Mouse (Mus musculus): Measurements from ENCODE around the gene Shroom1. TPM values are rescaled to one million over a fixed set of nuclear protein-coding genes. Genes with fewer than 3 reads are reported as not detected.

Shroom1 gene
- polyA plus RNA-seq, 1 experiment = 12.9 TPM

GRCm38 (mm10) chr11:53479171-53479782, 22.3 kb downstream of the Shroom1 start:
- DNase-seq (ENCODE audit: low spot score) = no peak

DNA sequence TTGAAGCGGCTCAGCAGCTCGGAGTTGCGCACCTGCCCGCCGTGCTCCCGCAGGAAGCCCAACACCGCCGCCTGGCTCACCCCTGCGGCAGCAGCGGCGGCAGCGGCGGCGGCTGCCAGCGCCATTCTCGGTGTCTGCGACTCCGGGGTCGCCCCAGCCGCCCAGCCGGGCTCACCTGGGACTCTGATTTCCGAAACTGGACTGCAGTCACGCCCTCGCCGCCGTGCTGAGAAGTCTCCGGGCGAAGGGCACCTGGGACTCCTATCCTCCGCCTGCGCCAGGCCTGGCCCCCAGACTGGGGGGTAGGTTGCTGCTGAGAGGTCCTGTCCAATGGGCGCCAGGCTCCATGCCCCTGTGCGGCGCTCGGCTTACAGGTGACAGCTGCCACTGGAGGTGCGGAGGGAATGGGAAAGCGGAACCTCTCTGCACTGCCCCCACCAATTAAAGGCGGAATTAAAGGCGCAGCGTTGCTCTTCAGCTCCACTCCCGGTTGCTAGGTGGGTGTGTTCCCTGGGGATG, 22.8 kb downstream of the Shroom1 start, which contains the start of the genes Gm9945 and Sowaha:
Gm9945 (plus strand) TSS at position 384 of the 519 bp plus-strand sequence.
Sowaha (minus strand) TSS at position 492 of the 519 bp plus-strand sequence.
- peak; percentile 50 for DNase-seq (ENCODE audit: low spot score)

GRCm38 (mm10) chr11:53481088-53481730, 24.2 kb downstream of the Shroom1 start:
- DNase-seq (ENCODE audit: low spot score) = no peak

GRCm38 (mm10) chr11:53483159-53483891, 26.3 kb downstream of the Shroom1 start:
- DNase-seq (ENCODE audit: low spot score) = no peak

GRCm38 (mm10) chr11:53485719-53486118, 28.7 kb downstream of the Shroom1 start:
- DNase-seq (ENCODE audit: low spot score) = no peak

DNA sequence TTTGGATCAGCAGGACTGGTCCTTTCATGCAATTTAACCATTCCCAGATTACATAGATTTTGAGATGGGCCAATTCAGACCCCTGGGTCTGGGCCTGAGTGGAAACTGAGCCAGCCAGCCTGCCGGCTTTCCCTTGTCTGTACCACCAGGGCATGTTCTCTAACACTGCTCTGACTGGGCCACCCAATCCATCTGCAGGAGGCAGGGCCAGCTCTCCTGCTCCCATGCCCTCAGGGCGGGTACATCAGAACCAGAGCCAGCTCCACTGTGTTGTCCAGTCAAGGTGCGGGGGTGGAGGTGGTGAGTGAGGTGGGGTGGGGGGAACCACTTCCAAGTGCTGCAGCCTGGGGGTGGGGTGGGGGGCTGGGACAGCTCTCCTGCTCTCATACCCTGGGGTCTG, 29.3 kb downstream of the Shroom1 start:
- DNase-seq (ENCODE audit: low spot score) = no peak

GRCm38 (mm10) chr11:53486822-53487594, 30.0 kb downstream of the Shroom1 start:
- DNase-seq (ENCODE audit: low spot score) = peak; percentile 47

DNA sequence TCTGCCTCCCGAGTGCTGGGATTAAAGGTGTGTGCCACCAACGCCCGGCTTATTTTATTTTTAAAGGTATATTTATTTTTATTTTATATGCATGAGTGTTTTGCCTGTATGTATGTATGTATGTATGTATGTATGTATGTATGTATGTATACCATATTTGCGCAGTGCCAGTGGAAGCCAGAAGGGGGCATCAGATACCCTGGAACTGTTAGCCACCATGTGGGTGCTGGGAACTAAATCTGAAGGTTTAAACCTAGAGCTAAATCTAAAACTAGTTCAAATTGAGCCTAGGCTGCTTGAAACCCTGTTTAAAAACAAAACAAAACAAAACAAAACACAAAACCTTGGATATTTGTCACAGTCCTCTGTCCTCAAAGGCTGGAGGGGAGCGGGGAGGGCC, 32.0 kb downstream of the Shroom1 start:
- no peak for DNase-seq (ENCODE audit: low spot score)

GRCm38 (mm10) chr11:53489421-53489820, 32.4 kb downstream of the Shroom1 start:
- no peak for DNase-seq (ENCODE audit: low spot score)

GRCm38 (mm10) chr11:53491954-53492401, 35.0 kb downstream of the Shroom1 start:
- no peak for DNase-seq (ENCODE audit: low spot score)

- no peak for DNase-seq (ENCODE audit: low spot score)
Observed at GRCm38 (mm10) chr11:53493243-53493955, 36.4 kb downstream of the Shroom1 start.

- DNase-seq (ENCODE audit: low spot score) = no peak
Observed at GRCm38 (mm10) chr11:53495417-53495816, 38.4 kb downstream of the Shroom1 start.

DNA sequence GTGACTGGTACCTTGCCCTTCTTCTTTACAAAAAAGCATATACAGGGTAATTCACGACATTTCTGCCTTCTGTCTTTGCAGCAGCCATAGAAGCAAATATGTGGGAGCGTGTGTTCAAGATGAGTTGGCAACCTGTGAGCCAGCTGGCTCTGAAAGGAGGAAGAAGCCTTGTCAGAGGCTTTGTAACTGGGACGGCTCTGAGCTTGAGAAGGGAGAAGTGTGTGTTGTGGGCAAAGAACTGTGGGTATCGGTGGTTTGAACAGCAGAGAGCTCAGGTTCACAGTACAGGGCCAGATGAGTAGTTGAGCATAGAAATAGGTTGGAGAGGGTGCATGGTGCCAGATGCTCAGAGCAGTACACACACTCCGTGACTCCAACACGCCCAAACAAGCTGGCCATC, 39.9 kb downstream of the Shroom1 start:
- DNase-seq (ENCODE audit: low spot score) = no peak

DNA sequence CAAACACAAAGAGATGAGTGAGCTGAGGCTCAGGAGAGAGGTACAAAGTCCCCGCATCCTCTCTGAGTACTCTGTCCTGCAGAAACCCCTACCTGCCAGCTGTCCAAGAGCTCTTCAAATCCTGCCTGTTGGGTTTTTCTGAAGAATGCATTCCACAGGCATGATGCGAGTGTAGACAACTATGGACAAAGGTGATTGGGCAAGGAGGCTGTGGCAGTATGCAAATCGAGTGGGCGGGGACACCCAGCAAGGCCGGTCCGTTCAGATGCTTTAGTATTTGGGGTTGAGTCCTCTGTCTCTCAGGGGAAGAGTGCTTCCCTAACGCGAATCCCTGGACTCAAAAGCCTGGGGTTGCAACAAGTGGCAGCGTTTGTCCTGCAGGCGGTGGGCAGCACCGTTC, 43.6 kb downstream of the Shroom1 start:
- DNase-seq (ENCODE audit: low spot score) = no peak

DNA sequence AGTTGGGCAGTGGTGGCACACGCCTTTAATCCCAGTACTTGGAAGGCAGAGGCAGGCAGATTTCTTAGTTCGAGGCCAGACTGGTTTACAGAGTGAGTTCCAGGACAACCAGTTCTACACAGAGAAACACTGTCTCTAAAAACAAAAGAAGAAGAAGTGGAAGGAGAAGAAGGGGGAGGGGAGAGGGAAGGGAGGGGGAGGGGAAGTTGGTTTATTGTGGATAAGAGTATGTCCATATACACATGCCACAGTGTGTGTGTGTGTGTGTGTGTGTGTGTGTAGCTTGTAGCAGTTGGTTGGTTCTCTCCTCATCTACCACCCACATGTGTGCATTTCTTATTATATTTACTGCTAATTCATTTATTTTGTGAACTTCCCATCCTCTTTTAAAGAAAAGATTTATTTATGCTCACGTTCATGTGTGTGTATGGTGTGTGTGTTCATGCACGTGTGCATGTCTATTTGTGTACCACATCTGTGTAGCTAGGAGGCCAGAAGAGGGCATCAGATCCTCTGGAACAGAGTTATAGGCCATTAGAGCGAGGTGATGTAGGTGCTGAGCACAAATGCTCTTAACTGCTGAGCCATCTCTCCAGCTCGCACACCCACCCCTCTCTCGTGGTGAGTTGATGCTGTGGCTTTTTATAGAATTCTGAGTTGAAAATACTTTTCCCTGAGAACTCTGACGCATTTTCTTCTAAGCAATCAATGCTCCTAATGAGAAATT, 45.2 kb downstream of the Shroom1 start:
- no peak for DNase-seq (ENCODE audit: low spot score)

DNA sequence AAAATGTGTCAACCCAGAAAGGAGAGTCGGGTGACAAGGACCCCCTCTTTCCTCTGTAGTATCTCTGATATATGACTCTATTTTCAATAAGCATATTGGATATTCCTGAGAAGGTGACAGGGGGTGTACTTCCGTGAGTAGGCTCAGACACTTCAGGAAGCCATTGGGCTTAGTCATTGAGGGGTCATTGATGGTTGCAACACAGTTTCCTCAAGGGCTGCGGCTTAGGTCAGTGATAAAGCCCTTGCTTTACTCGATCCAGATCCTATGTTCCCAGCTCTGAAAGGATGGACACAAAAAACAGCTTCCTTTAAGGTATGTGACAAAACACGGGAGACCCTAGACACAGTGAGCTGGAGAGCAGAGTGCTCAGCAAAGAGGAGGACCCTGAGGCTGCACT, 46.7 kb downstream of the Shroom1 start:
- DNase-seq (ENCODE audit: low spot score) = no peak

- DNase-seq (ENCODE audit: low spot score) = no peak
Observed at GRCm38 (mm10) chr11:53504376-53504775, 47.4 kb downstream of the Shroom1 start.

DNA sequence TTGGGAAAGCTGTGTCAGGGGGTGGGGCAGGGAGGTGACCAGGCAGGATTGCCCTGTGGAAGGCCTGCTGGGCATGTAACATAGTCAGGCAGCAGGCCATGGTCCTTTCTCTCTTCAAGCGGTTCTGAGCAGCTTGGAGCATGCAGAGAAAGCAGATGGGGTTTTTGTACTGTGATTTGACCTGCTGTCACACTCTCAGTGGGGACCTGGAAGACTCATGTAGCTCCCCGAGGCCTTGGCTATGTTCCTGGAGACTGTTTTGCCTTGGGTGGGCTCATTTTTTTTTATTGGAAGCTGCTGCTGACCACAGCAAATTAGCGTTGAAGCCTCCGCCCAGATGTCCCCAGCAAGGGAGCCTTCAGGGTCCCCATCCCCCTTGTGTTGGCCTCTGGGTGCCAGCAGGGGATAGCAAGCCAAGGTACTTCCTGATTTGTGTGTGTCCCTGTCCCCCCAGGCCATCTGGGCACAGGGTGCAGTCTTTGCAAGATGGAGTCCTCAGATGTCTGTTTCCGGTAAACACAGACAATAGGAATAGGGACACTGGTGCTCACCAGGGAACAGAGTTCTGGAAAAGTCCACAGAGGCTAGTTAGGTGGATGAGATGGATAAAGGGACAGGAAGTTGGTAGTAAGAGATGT, 48.1 kb downstream of the Shroom1 start:
- no peak for DNase-seq (ENCODE audit: low spot score)

- no peak for DNase-seq (ENCODE audit: low spot score)
Observed at GRCm38 (mm10) chr11:53507098-53507805, 50.2 kb downstream of the Shroom1 start.

All from urinary bladder, adult 2 months (tissue).